Mouse (Mus musculus) right cerebral cortex, postnatal 4 days (tissue): Measurements from ENCODE around the gene Tuba4a.

ENCODE experiments used
- DNase-seq: peaks from one replicate; pipeline ENCODE4 v3.0.0-alpha.2; 2022

Gene Tuba4a

DNA sequence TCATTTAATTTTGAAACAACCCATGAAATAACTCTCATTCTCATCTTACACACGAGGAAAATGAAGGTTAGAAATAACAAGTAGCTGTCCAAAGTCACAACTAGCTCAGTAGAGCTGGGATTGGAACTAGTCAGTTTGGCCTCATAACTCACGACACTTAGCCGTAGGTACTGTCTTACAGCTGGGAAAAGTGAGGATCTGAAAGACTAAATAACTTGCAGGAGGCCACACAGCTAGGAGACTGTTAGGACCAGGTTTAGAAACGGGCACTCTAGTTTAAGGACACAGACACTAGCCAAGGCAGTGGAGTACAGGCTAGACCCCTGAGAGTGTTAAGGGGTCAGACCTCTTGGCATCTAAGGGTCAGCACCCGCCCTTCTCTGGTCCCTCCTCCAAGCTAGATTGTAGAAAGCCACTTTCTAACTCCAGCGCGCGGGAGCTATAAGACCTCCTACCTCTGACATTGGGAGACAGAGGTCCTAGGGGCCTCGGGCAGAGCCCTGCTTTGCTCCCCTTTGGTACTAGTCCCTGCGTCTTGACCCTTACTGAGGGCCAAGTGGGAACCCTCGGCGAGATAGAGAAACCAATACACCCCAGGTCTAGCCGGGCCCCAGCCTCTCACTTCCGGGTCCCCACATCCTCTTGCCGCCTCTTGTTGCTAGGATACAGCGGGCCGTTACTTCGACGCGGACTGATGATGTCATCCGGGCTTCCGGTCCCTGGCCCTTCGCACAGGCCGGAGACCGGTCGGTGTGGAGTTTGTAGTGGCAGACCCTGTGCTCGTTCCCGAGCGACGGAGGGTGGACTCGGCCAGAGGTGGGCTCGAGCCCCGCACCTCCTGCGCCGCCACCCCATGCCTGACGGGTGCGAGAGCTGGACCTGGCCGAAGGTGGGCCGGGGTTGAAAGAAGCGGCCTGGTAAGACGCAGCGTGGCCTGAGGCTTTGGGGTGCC, 9.3 kb downstream of the Tuba4a start, which contains the start of the genes Glb1l and Stk16:
Glb1l (minus strand) TSS at position 678 of the 952 bp plus-strand sequence.
Stk16 (plus strand) TSS at position 703 of the 952 bp plus-strand sequence.
- peak; percentile 97 for DNase-seq

- DNase-seq: no peak
Measured at GRCm38 (mm10) chr1:75208967-75209678, 10.5 kb downstream of the Tuba4a start.

- DNase-seq: no peak
Measured at GRCm38 (mm10) chr1:75201236-75201635, 18.4 kb downstream of the Tuba4a start.

DNA sequence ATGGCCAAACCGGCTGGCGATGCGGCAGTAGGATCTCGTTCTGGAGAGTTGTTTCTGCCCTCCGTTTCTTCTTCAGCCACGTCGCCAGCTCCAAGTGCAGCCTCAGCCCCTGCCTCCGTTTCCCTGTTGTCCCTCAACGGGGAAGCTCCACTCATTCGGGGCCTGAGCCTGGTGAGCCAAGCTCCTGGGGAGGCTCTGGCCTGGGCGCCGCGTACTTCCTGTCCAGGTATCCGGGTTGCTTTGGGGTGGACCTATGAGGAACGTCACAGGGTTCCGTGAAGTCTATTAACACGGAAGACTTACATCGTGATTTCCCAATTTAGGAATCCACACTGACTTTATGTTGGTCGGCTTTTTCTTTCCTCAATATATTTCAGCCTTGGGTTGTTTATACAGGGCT, 27.2 kb downstream of the Tuba4a start:
- no peak for DNase-seq

DNA sequence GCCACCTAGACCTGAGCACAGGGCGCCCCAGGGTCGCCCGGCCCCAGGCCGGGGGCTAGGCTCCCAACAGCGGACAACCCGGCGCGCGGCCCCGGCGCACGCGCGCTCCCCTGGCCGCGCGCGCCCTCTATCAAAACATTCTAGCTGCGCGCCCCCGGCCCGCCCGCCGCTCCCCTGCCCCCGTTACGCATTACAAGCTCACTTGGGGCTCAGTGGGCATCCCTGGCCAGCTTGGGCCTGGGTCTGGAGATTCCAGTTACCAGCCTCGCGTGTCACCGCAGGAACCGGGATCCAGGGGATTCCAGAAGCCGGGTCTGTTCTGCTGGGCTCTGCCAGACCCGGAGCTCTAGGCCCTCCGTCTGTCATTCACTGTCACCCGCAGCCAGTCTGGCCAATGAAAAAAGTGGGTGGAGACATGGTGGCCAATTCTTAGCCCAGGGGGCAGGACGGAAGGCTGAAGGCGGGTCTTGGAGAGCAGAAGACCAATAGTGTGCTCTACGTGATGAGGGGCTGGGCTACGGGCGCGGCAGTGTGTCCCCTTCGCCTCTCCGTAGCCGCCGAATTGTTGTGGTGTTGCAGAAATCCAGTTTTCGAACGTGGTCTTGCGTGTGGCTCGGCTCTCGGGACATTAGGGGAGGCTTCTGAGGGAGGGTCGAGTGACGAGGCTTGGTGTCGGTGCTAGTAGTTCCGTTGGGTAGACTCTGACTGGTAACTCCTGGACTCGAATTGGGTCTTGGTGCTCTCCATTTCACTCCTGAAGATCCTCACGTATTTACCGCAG, 27.9 kb downstream of the Tuba4a start, which contains the start of the genes Ankzf1 and Atg9a:
Ankzf1 (plus strand) TSS at position 530 of the 781 bp plus-strand sequence.
Atg9a (minus strand) TSS at position 575 of the 781 bp plus-strand sequence.
- DNase-seq: peak; percentile 83

- DNase-seq: no peak
Measured at GRCm38 (mm10) chr1:75191258-75191621, 28.4 kb downstream of the Tuba4a start.

GRCm38 (mm10) chr1:75190577-75190976, 29.1 kb downstream of the Tuba4a start:
- no peak for DNase-seq

GRCm38 (mm10) chr1:75187914-75188483, 31.7 kb downstream of the Tuba4a start:
- no peak for DNase-seq

- DNase-seq: no peak
Measured at GRCm38 (mm10) chr1:75187126-75187525, 32.5 kb downstream of the Tuba4a start.

- no peak for DNase-seq
Measured at GRCm38 (mm10) chr1:75185495-75185894, 34.2 kb downstream of the Tuba4a start.

DNA sequence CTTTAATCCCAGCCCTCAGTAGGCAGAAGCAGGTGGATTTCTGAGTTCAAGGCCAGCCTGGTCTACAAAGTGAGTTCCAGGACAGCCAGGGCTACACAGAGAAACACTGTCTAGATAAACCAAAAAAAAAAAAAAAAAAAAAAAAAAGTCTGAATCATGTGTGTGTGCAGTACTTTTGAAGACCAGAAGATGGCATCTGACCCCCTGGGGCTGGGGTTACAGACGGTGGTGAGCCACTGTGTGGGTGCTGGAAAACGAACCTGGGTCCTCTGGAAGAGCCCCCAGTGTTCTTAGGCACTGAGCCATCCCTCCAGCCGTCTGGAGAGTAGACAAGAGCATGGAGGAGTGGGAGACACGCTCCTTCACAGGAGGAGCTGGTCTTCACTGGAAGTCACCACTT, 37.5 kb downstream of the Tuba4a start:
- DNase-seq: no peak

DNA sequence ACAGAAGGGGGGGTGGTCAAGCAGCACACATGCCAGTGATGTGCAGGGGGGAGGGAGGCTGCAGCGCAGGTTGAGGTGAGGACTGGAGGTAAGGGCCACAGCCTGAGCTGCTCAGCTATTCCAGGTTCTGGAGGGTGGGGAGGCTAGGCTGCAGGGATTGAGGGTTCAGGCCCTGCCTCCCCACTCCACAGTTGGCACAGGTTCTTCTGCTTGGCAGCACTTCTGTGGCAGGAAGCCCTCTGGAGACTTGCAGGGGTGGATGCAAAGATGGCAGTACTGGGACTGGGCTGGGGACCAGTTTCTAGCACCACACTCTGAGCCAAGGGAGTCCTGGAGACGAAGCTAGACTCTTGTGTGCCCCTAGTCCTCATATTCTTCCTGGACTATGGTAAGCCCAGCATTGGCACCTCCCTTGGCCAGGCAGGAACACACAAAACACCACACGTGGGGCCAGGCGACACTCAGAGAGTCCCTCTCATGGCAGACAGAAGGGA, 38.2 kb downstream of the Tuba4a start:
- no peak for DNase-seq

- DNase-seq: no peak
Measured at GRCm38 (mm10) chr1:75180741-75181140, 38.9 kb downstream of the Tuba4a start.

DNA sequence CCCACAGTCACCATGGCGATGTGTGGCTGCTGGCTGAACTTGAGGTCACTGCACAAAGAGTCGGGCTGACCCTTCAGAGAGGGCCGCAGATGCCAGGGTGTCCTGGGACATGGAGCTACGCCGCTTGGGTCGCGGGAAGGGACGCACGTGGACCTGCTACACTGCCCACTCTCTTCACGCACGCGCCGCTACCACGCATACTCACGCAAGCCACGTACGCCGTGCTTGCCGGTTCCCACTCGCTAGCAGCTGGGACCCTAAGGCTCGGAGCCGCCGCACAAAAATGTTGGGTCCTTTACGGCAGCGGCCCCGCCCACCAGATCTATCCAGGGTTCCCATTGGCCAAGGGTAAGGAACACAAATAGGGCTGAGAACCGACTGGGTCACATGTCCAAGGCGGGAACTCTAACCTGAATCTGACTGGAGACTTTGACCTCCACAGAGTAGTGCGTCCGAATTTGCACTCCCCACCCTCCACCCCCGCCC, 39.5 kb downstream of the Tuba4a start, which contains the start of gene Abcb6:
Abcb6 (minus strand) TSS at position 288 of the 486 bp plus-strand sequence.
- peak; percentile 91 for DNase-seq

GRCm38 (mm10) chr1:75179334-75180104, 40.1 kb downstream of the Tuba4a start:
- peak; percentile 60 for DNase-seq

DNA sequence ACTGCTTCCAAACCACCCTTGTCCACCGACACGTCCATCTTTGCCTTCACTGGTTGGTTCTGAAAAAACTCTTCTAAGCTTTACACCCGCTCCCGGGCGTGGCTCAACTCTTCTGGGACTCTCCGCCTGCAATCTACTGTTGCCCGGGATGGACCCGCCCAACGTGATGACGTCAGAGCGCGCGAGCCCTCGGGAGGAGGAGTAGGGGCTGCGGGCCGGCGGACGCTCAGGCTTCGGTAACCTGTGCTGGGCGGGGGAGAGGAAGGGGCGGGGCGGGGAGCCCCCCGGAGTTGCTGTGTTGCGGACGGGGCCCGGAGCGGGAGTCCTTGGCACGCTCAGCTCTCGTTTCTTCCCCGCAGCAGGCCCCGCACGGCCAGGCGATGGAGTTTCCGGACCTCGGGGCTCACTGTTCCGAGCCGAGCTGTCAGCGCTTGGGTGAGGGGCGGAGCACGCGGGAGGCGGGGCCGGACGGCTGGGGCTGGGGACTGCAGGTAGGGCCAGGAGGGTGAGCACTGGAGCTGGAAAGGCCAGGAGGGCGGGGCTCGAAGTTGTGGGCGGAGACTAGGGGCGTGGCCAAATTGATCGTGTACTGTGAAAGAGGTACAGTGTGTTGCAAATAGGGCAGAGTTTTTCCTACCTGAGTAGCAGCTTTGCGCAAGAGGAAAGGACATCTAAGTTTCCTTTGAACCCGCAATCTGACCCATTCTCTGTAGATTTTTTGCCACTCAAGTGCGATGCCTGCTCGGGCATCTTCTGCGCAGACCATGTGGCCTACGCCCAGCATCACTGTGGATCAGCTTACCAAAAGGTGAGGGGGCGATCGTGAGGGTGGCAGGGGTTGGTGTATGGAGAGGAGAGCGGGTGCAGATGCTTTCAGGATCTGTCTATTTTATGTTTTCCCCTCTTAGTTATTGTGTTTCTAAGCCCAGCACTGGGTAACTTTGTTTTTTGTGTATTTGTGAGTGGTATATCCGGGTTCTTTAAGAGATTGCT, 50.9 kb downstream of the Tuba4a start, which contains the start of gene Zfand2b:
Zfand2b (plus strand) TSS at position 175 of the 993 bp plus-strand sequence.
- DNase-seq: peak; percentile 94

- no peak for DNase-seq
Measured at GRCm38 (mm10) chr1:75168093-75168471, 51.6 kb downstream of the Tuba4a start.
